Mouse (Mus musculus): ENCODE measurements around the gene Tmed11. TPM values are rescaled to one million over a fixed set of nuclear protein-coding genes. Genes with fewer than 3 reads are reported as not detected.
"Not testable (repeated sequence)": the region's sequence is repeated elsewhere in the genome, so short reads cannot be mapped to it uniquely, and the experiment has no call there.

Tmed11 gene
- total RNA-seq (2012; rRNA removed) (not detected in 2 replicates), polyA plus RNA-seq (2012; ENCODE audit: insufficient read depth in 1 of 2, insufficient read length in 2 of 2, low read depth in 1 of 2, low replicate concordance in 2 of 2, missing spikeins in 1 of 2) (not detected)

- DNase-seq (ENCODE audit: low read depth, low spot score); H3K27ac ChIP-seq (ENCODE audit: control insufficient read depth, low read depth, low read length); H3K9ac ChIP-seq (ENCODE audit: control insufficient read depth, low read depth, low read length, poor library complexity, severe bottlenecking); H3K79me2 ChIP-seq (ENCODE audit: control insufficient read depth, insufficient read depth, low read length, poor library complexity); H3K4me3 ChIP-seq (ENCODE audit: control insufficient read depth in 1 of 2, insufficient read depth in 1 of 2, low read depth in 2 of 2, low read length in 2 of 2); H3K36me3 ChIP-seq (ENCODE audit: control insufficient read depth in 1 of 2, insufficient read depth in 2 of 2, low read length in 2 of 2); H3K27me3 ChIP-seq (ENCODE audit: control insufficient read depth in 1 of 2, insufficient read depth in 2 of 2, low read length in 2 of 2); H3K9me3 ChIP-seq (replicated peaks; ENCODE audit: insufficient read depth, low read length); H3K4me1 ChIP-seq (ENCODE audit: control insufficient read depth in 1 of 2, insufficient read depth in 2 of 2, low read length in 2 of 2): not testable (repeated sequence)
These were observed at the start of gene Tmed11 for GRCm38 (mm10) chr5:108795263-108795662. Gene Tmed11, minus strand, starts transcription at chr5:108795363.

GRCm38 (mm10) chr5:108836156-108836555, 41.0 kb upstream of the Tmed11 start:
- no peak overlapping the region for H3K9ac ChIP-seq (ENCODE audit: control insufficient read depth, low read depth, low read length, poor library complexity, severe bottlenecking)
- H3K9me3 ChIP-seq (replicated peaks; ENCODE audit: insufficient read depth, low read length): no peaks in the 10 kb centered on the region
- H3K4me3 ChIP-seq (ENCODE audit: control insufficient read depth in 1 of 2, insufficient read depth in 1 of 2, low read depth in 2 of 2, low read length in 2 of 2): no peak overlapping the region
- no peaks in the 10 kb centered on the region for H3K79me2 ChIP-seq (ENCODE audit: control insufficient read depth, insufficient read depth, low read length, poor library complexity)
- H3K36me3 ChIP-seq (ENCODE audit: control insufficient read depth in 1 of 2, insufficient read depth in 2 of 2, low read length in 2 of 2): no peaks in the 10 kb centered on the region
- no peaks in the 10 kb centered on the region for H3K4me1 ChIP-seq (ENCODE audit: control insufficient read depth in 1 of 2, insufficient read depth in 2 of 2, low read length in 2 of 2)
- TF ChIP-seq ZMIZ1 (IDR thresholded peaks at IDR 0.05; ENCODE audit: low read depth, low read length): no peak
- TF ChIP-seq MYC (IDR thresholded peaks at IDR 0.05; ENCODE audit: low read depth, low read length): no peak
- no peak for TF ChIP-seq ZNF384 (IDR thresholded peaks at IDR 0.05; ENCODE audit: low read depth, low read length)
- no peak for TF ChIP-seq EP300 (IDR thresholded peaks at IDR 0.05; ENCODE audit: low read depth in 1 of 2, low read length in 2 of 2)
- no peak for TF ChIP-seq HCFC1 (IDR thresholded peaks at IDR 0.05; ENCODE audit: low read depth, low read length)
- TF ChIP-seq CTCF (IDR thresholded peaks at IDR 0.05 in 2 of 3, conservative IDR thresholded peaks at IDR 0.05 in 1 of 3; ENCODE audit: control insufficient read depth in 1 of 3, insufficient read depth in 1 of 3, low read depth in 2 of 3, low read length in 3 of 3, poor library complexity in 1 of 3, severe bottlenecking in 1 of 3): peak; percentile 19 to 49 (median 25); a peak in 5 of 6 replicates
- TF ChIP-seq CHD1 (IDR thresholded peaks at IDR 0.05; ENCODE audit: low read depth, low read length): no peak
- TF ChIP-seq MEF2A (IDR thresholded peaks at IDR 0.05; ENCODE audit: extremely low read depth, insufficient replicate concordance, low read depth, low read length, poor library complexity, severe bottlenecking): no peak
- TF ChIP-seq SMC3 (IDR thresholded peaks at IDR 0.05; ENCODE audit: low read depth, low read length): peak; percentile 29; the same call in 1 of the 2 replicates
- TF ChIP-seq TCF12 (IDR thresholded peaks at IDR 0.05; ENCODE audit: low read depth, low read length): no peak
- TF ChIP-seq UBTF (IDR thresholded peaks at IDR 0.05; ENCODE audit: borderline replicate concordance, insufficient read depth, low read depth, low read length): no peak
- TF ChIP-seq MAFK (IDR thresholded peaks at IDR 0.05; ENCODE audit: borderline replicate concordance, low read depth, low read length): no peak
- no peak for TF ChIP-seq RCOR1 (IDR thresholded peaks at IDR 0.05; ENCODE audit: low read depth, low read length)
- no peak for TF ChIP-seq ZC3H11A (IDR thresholded peaks at IDR 0.05; ENCODE audit: low read depth, low read length)
- no peak for TF ChIP-seq ELF1 (IDR thresholded peaks at IDR 0.05; ENCODE audit: low read depth, low read length)
- peak; percentile 25 for TF ChIP-seq RAD21 (IDR thresholded peaks at IDR 0.05; ENCODE audit: low read depth, low read length)
- peak; percentile 24 for DNase-seq (ENCODE audit: low read depth, low spot score)
- no peaks in the 10 kb centered on the region for H3K27me3 ChIP-seq (ENCODE audit: control insufficient read depth in 1 of 2, insufficient read depth in 2 of 2, low read length in 2 of 2)
- no peak overlapping the region for H3K27ac ChIP-seq (ENCODE audit: control insufficient read depth, low read depth, low read length)

Measured in MEL (cell line).